Mouse (Mus musculus): Measurements from ENCODE around the gene Ppp1r10. TPM values are rescaled to one million over a fixed set of nuclear protein-coding genes. Genes with fewer than 3 reads are reported as not detected.

The Ppp1r10 gene
- polyA plus RNA-seq, 1 experiment = 28.7 TPM

GRCm38 (mm10) chr17:35978811-35979400 lies 62.7 kb downstream of the Ppp1r10 start:
- no peak for DNase-seq (ENCODE audit: low read depth, low spot score)
- under 1% methylated on average over 41 of the region's 41 CpGs for WGBS

GRCm38 (mm10) chr17:35979401-35980362 lies 63.4 kb downstream of the Ppp1r10 start, which contains the start of the genes Gnl1 and Prr3:
Gnl1 (plus strand) TSS chr17:35979851.
Prr3 (minus strand) TSS chr17:35980236.
- WGBS = under 1% methylated on average over 106 of the region's 109 CpGs

GRCm38 (mm10) chr17:35980363-35980754 lies 64.1 kb downstream of the Ppp1r10 start:
- WGBS = under 1% methylated on average over 29 of the region's 29 CpGs
- no peak for DNase-seq (ENCODE audit: low read depth, low spot score)

More at GRCm38 (mm10) chr17:35979401-35980362, 63.4 kb downstream of the Ppp1r10 start, which contains the start of the genes Gnl1 and Prr3:
- DNase-seq (ENCODE audit: low read depth, low spot score) = no peak

DNA sequence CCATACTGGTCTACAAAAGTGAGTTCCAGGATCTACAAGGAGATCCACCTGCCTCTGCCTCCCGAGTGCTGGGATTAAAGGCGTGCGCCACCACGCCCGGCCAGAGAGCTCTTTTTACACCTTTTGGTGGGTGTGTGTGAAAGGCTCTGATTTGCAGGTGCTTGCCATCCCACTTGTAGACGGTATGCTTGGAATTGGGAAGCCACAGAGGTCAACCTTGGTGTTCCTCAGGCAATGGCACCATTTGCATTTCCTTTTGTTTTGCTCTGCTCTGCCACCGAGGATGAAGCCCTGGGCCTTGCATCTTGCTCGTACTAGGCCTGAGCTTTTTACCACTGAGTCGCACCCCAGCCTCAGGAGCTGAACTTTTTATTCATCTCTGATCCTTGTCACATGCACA lies 65.5 kb downstream of the Ppp1r10 start:
- WGBS = 88% methylated on average over 9 of the region's 9 CpGs
- no peak for DNase-seq (ENCODE audit: low read depth, low spot score)

Other genes starting within 250 kb of the Ppp1r10 start
- gene Vars2, start 248.8 kb upstream of the Ppp1r10 start, polyA plus RNA-seq (2012; rRNA removed) = 20.3 and 25.1 TPM in 2 replicates
- 30.3 and 31.1 TPM in 2 replicates for gene Gtf2h4, start 242.7 kb upstream of the Ppp1r10 start, polyA plus RNA-seq (2012; rRNA removed)
- 39.0 and 48.9 TPM in 2 replicates for gene Ddr1, start 211.8 kb upstream of the Ppp1r10 start, polyA plus RNA-seq (2012; rRNA removed)
- 11.4 and 11.6 TPM in 2 replicates for gene Ier3, start 94.8 kb upstream of the Ppp1r10 start, polyA plus RNA-seq (2012; rRNA removed)
- gene Flot1, start 93.2 kb upstream of the Ppp1r10 start, polyA plus RNA-seq (2012; rRNA removed) = 43.1 and 54.2 TPM in 2 replicates
- 271 and 306 TPM in 2 replicates for gene Tubb5, start 78.1 kb upstream of the Ppp1r10 start, polyA plus RNA-seq (2012; rRNA removed)
- gene Mdc1, start 74.9 kb upstream of the Ppp1r10 start, polyA plus RNA-seq (2012; rRNA removed) = 4.8 and 7.8 TPM in 2 replicates
- 24.8 and 27.0 TPM in 2 replicates for gene Nrm, start 55.1 kb upstream of the Ppp1r10 start, polyA plus RNA-seq (2012; rRNA removed)
- gene Ppp1r18, start 50.8 kb upstream of the Ppp1r10 start, polyA plus RNA-seq (2012; rRNA removed) = 26.7 and 27.5 TPM in 2 replicates
- 67.2 and 82.6 TPM in 2 replicates for gene Dhx16, start 36.6 kb upstream of the Ppp1r10 start, polyA plus RNA-seq (2012; rRNA removed)
- gene 2310061I04Rik, start 19.0 kb upstream of the Ppp1r10 start, polyA plus RNA-seq (2012; rRNA removed) = 76.6 and 84.9 TPM in 2 replicates
- gene Atat1, start 6.4 kb upstream of the Ppp1r10 start, polyA plus RNA-seq (2012; rRNA removed) = 20.0 and 45.4 TPM in 2 replicates
- 111 and 131 TPM in 2 replicates for gene Mrps18b, start within 50 bp of the Ppp1r10 start, polyA plus RNA-seq (2012; rRNA removed)
- gene Abcf1, start 53.3 kb downstream of the Ppp1r10 start, polyA plus RNA-seq (2012; rRNA removed) = 82.6 and 83.9 TPM in 2 replicates
- gene Gnl1, start 63.4 kb downstream of the Ppp1r10 start, polyA plus RNA-seq (2012; rRNA removed) = 23.6 and 24.7 TPM in 2 replicates
- 13.8 and 14.5 TPM in 2 replicates for gene Prr3, start 63.8 kb downstream of the Ppp1r10 start, polyA plus RNA-seq (2012; rRNA removed)
- gene H2-T24, start 104.1 kb downstream of the Ppp1r10 start, polyA plus RNA-seq (2012; rRNA removed) = 1.6 and 2.8 TPM in 2 replicates
- 386 and 571 TPM in 2 replicates for gene H2-T23, start 116.4 kb downstream of the Ppp1r10 start, polyA plus RNA-seq (2012; rRNA removed)
- gene H2-T22, start 126.3 kb downstream of the Ppp1r10 start, polyA plus RNA-seq (2012; rRNA removed) = 59.7 and 67.2 TPM in 2 replicates
- 0.07 TPM in 1 of 2 replicates, not detected in the other for gene Gm6034, start 126.5 kb downstream of the Ppp1r10 start, polyA plus RNA-seq (2012; rRNA removed)
- 53.0 and 148 TPM in 2 replicates for gene Gm11127, start 141.9 kb downstream of the Ppp1r10 start, polyA plus RNA-seq (2012; rRNA removed)
- 0.15 and 0.33 TPM in 2 replicates for gene Gm19684, start 205.2 kb downstream of the Ppp1r10 start, polyA plus RNA-seq (2012; rRNA removed)
- 7.1 and 18.3 TPM in 2 replicates for gene Gm7030, start 213.0 kb downstream of the Ppp1r10 start, polyA plus RNA-seq (2012; rRNA removed)